23 mouse cellular contexts compared by ENCODE assay signal in the genomic region with DNA sequence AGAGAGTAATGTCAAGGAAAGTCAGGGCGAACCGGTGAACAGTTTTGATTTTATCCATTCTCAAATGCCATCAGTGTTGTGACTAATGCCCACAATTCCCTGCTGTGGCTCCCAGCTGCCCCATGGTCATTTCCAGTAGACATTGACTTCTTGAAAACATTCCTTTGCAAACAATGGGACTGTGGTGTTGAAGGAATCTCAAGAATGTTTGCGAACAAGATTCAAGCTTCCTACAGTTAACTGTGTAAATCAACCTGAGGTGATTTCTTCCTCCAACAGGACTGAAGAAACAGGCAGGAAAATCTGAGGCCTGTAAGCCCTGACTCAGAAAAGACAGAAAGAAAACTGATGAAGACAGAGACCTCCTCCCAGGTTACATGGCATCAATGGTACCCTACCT.
DNase-seq lines count a peak whose midpoint lies in the region; ATAC-seq and TF ChIP-seq lines count a peak whose summit lies in the region.
"Had no signal": no experiment of that assay in that cellular context is flagged by ENCODE, and none has a peak within 500 bp of the region (broad histone marks: within the 10 kb centered on the region; RNA-seq: fewer than 3 reads in every experiment).

No protein-coding gene starts in this region.

- H3K27me3 ChIP-seq in lung, embryonic 15.5 days = no peaks in the 10 kb centered on the region
- H3K27me3 ChIP-seq: CH12.LX; heart, embryonic 15.5 days; hindbrain, embryonic 13.5 days had no signal

- H3K4me2 ChIP-seq in lung, embryonic 15.5 days = no peak overlapping the region
- H3K4me2 ChIP-seq: heart, embryonic 11.5 days; heart, embryonic 15.5 days; hindbrain, embryonic 13.5 days had no signal

- H3K27ac ChIP-seq in lung, embryonic 15.5 days = no peak overlapping the region
- no peak overlapping the region for H3K27ac ChIP-seq in ES-E14 (ENCODE audit: insufficient read depth, low read depth, low read length, poor library complexity, severe bottlenecking)
- H3K27ac ChIP-seq: embryonic facial prominence, embryonic 10.5 days; forebrain, embryonic 10.5 days; heart, adult 2 months; heart, embryonic 15.5 days; hindbrain, embryonic 13.5 days; hindbrain, postnatal 0 days had no signal

- no peak overlapping the region for H3K4me3 ChIP-seq in lung, embryonic 15.5 days
- no peak overlapping the region for H3K4me3 ChIP-seq in ES-E14 (ENCODE audit: insufficient read depth in 1 of 2, low read depth in 1 of 2, low read length in 2 of 2, poor library complexity in 1 of 2, severe bottlenecking in 1 of 2)
- H3K4me3 ChIP-seq: embryonic facial prominence, embryonic 10.5 days; erythroblast, embryonic 14.5 days; forebrain, embryonic 10.5 days; heart, adult 2 months; heart, embryonic 15.5 days; hindbrain, embryonic 13.5 days had no signal

- ATAC-seq in lung, embryonic 15.5 days (ENCODE audit: borderline replicate concordance, extremely low read depth, low FRiP score, low TSS enrichment) = 0 out of 2 replicates have a peak, but pooled peaks have one; percentile 14
- no peak for ATAC-seq in frontal cortex, adult (ENCODE audit: low TSS enrichment)
- ATAC-seq: forebrain, embryonic 14.5 days; hindbrain, postnatal 0 days had no signal

- no peak overlapping the region for H3K9ac ChIP-seq in lung, embryonic 15.5 days
- H3K9ac ChIP-seq in ES-E14 (ENCODE audit: insufficient read depth, low read depth, low read length, poor library complexity, severe bottlenecking) = no peak overlapping the region
- H3K9ac ChIP-seq: heart, embryonic 15.5 days; hindbrain, embryonic 13.5 days had no signal

- DNase-seq in lung, postnatal 10 days = no peak
- DNase-seq in ES-E14 (ENCODE audit: low read depth, low spot score) (peak; percentile 9), ZHBTc4 (ENCODE audit: low read depth, low spot score) (peak; percentile 58)
- no peak for DNase-seq in gastrocnemius, postnatal 14 days
- DNase-seq: adrenal gland, adult 2 months; adrenal gland, postnatal 25 days; cerebellum, adult 18-20 months; cerebellum, adult 9-11 months; gastrocnemius, postnatal 10 days; heart, adult 2 months; heart, postnatal 14 days had no signal

- 69% methylated on average over 3 of the region's 3 CpGs for WGBS in lung, embryonic 15.5 days

- intact Hi-C loops in gastrocnemius, postnatal 14 days (cut with DNase I; ENCODE audit: low total_unique reads) = no loop called here

- H3K4me1 ChIP-seq in lung, embryonic 15.5 days = no peaks in the 10 kb centered on the region
- H3K4me1 ChIP-seq in ES-E14 (ENCODE audit: control insufficient read depth in 2 of 2, insufficient read depth in 2 of 2, low read length in 2 of 2, poor library complexity in 1 of 2) = no peaks in the 10 kb centered on the region
- H3K4me1 ChIP-seq: embryonic facial prominence, embryonic 10.5 days; heart, embryonic 15.5 days had no signal

- H3K9me3 ChIP-seq in lung, embryonic 15.5 days = no peaks in the 10 kb centered on the region
- H3K9me3 ChIP-seq in ES-E14 (ENCODE audit: control insufficient read depth, insufficient read depth, low read depth, low read length) = no peaks in the 10 kb centered on the region
- H3K9me3 ChIP-seq: embryonic facial prominence, embryonic 10.5 days; forebrain, embryonic 10.5 days; heart, embryonic 15.5 days; hindbrain, embryonic 13.5 days had no signal

- H3K36me3 ChIP-seq in lung, embryonic 15.5 days = no peaks in the 10 kb centered on the region
- H3K36me3 ChIP-seq in ES-E14 (ENCODE audit: control insufficient read depth, insufficient read depth, low read length, poor library complexity, severe bottlenecking) = no peaks in the 10 kb centered on the region
- H3K36me3 ChIP-seq: embryonic facial prominence, embryonic 10.5 days; forebrain, embryonic 10.5 days; G1E; heart, embryonic 15.5 days; hindbrain, embryonic 13.5 days had no signal

- in situ Hi-C loops in ES-E14 (cut with MboI; ENCODE audit: low sequenced_read_pairs in 2 of 2, unreplicated experiment in 2 of 2) = no loop called here

TF ChIP-seq in ES-E14, 5 proteins besides CTCF, POLR2A, EP300 and RAD21:
- TF ChIP-seq MAFK (IDR thresholded peaks at IDR 0.05; ENCODE audit: insufficient read depth, low read depth, low read length) (no peak), ZNF384 (IDR thresholded peaks at IDR 0.05; ENCODE audit: low read depth, low read length) (no peak), ZC3H11A (IDR thresholded peaks at IDR 0.05; ENCODE audit: borderline replicate concordance, low read depth, low read length) (no peak), CHD2 (IDR thresholded peaks at IDR 0.05; ENCODE audit: low read depth, low read length) (no peak), HCFC1 (IDR thresholded peaks at IDR 0.05; ENCODE audit: borderline replicate concordance, insufficient read depth, low read length) (no peak)

Comparison
In these comparisons a context has a peak if more than half of its experiments do, and no peak if none do; other contexts are left out.
1. DNase-seq: peak in ES-E14 (single experiment) and ZHBTc4 (single experiment); none in lung, postnatal 10 days (single experiment) and gastrocnemius, postnatal 14 days (single experiment).